Mouse (Mus musculus): Measurements from ENCODE around the gene Supt20.

The Supt20 gene

DNA sequence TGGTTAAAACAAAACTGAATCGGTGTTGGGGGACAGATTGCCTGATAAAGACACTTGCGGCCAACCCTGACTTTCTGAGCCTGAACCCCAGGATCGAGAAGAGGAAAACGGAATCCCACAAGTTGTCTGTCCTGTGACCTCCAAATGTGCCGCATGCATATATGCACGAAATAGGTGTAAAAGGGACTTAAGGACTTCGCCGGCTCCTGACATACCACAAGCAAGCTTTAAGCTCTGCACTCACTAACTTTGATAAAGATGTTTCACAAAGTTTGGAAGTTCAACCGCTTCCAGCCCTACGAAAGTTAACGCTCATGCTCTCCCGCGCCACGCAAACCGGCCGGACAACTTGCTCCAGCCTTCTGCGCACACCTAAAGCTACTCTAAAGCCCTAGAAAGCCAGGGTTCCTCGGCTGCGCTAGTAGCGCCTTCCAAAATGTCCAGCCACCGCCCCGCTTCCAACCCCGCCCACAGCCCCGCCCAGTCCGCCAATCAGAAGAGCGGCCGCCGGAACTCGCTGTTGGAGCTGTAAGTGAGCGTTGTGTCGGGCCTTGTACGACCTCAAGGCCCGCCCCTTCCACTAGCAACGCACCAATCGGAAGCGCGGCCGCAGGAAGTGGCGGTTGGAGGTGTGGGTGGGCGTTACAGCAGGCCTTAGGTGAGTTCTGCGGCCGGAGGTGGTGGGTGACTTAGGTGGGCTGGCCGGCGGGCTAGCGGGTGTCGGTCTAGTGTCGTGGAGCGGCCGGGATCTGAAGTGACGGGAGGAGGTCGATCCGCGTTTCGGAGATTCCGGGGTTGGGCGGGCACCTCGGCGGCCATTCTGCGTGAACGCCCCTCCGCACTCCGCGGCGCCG lies at the start of gene Supt20:
Gene Supt20, plus strand, starts transcription at position 606 of the 854 bp plus-strand sequence.
- peak; percentile 97 for DNase-seq (ENCODE audit: low spot score)

DNA sequence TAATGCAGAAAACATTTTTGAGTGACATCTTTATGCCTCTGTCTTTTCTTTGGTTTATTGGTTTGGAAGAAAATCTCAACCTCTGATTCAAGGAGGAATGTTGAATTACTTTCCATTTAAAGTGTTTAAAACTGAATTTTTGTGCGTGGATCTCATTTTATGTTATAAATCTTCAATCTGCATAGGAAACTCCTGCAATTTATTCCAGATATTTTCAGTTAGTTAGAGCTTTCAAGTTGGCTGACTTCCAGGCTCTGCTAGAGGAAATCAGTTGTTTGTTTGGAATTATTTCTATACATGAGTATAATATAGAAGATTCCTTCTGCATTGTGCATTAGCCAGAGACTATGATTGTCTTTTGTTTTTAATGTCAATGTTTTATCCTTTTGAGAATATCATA lies 49.8 kb upstream of the Supt20 start:
- no peak for DNase-seq (ENCODE audit: low spot score)

DNA sequence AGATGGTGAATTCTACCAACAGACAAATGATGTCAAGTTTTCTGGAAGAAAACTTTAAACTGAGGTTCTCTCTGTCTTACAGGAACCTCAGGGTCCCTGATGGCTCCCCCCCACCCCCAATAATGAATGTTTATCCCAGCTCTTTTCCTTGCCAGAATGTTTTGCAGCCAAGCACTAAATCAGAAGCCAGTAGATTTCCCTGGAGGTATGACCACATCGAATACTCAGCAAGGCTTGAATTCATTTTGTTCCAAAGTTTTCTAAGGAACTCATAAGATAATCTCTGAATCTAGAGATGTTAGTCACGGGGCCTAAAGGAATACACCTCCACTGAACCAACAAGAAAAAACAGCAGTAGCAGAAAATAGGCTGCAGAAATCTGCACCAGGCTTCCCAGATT lies 45.0 kb upstream of the Supt20 start:
- no peak for DNase-seq (ENCODE audit: low spot score)

- DNase-seq (ENCODE audit: low spot score): no peak
Observed at GRCm38 (mm10) chr3:54651576-54651975, 41.0 kb upstream of the Supt20 start.

DNA sequence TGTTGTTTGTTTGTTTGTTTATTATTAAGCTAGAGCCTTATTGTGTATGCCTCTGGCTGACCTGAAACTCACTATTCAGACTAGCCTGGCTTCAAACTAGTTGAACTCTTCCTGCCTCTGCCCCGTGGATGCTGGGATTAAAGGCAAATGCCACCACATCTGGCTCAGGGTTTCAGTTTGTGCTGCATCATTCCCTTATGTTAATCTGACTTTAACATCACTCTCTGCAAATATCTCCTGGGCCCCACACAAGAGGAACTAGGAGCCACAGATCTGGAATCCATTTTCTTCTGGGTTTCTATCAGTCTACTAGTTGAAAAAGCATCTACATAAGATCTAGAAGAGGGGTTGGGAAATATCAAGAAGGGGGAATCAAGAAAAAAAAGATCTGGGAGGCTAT lies 38.4 kb upstream of the Supt20 start:
- no peak for DNase-seq (ENCODE audit: low spot score)

DNA sequence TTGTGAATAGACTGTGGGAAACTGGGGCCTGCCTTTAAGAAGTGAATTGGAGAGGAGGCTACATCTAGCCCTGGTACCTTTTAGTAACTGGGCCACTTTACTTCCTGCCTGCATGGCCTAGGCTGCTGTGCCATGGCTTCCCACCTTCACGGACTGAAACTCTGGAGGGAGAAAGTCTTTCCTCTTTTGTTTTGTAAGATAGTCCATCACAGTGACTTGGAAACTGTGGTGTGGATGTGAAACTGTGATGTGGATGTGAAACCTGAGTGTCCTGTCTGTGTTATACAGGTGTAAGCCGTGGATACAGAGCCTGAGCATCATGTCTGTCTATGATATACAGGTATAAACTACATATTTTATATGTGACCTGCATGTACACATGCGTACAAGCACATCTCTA lies 35.5 kb upstream of the Supt20 start:
- DNase-seq (ENCODE audit: low spot score): no peak

- no peak for DNase-seq (ENCODE audit: low spot score)
Observed at GRCm38 (mm10) chr3:54657888-54658626, 34.5 kb upstream of the Supt20 start.

GRCm38 (mm10) chr3:54659736-54660135 lies 32.9 kb upstream of the Supt20 start:
- DNase-seq (ENCODE audit: low spot score): no peak

DNA sequence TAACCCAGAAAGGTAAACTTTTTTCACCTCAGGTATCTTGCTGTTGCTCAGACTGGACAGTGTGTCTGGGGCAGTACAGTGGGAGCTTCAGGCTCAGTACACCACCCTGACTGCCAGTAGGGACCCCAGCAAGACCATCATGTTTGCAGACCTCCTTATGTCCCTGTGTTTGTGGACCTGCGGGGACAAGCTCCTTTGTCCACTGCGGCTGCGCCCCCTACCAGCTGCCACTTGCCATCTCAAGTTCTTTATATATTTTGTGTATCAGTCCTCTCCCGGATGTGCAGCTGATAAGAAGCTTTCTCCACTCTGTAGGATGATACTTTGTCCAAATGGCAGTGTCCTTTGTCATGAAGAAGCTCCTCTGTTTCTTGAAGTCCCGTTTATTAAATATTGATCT lies 30.2 kb upstream of the Supt20 start:
- DNase-seq (ENCODE audit: low spot score): no peak

- DNase-seq (ENCODE audit: low spot score): no peak
Observed at GRCm38 (mm10) chr3:54668141-54668540, 24.5 kb upstream of the Supt20 start.

DNA sequence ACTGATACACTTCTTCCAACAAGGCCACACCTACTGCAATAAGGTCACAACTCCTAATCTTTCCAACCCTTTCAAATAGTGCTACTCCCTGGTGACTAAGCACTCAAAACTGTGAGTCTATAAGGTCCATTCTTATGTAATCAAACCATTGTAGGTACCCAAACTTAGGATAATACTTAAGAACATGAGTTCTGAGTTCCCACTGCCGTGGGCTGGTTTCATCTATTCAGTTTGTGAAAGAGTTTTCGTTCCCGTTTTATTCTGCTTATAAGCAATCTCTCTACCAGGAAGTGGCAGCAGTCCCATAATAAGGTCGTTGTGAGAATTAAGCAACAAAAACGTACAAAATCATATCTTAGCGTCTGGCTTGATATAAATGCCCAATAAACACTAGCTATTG lies 23.9 kb upstream of the Supt20 start:
- DNase-seq (ENCODE audit: low spot score): no peak

DNA sequence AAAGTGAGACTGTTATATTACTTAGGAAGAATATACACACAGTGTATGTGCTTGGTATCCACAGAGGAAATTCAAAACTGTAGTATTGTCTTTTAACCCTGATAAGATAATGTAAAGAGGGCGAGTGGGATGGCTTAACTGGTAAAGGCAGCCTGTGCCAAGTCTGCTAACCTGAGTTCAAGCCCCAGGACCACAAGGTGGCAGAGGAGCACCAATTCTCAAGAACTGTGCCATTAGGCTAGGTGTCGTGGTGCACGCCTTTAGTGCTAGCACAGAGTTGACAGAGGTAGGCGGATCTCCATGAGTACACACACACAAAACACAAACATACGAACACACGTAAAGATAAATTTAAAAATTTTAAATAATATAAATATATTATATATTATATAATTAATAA lies 23.0 kb upstream of the Supt20 start:
- DNase-seq (ENCODE audit: low spot score): no peak

DNA sequence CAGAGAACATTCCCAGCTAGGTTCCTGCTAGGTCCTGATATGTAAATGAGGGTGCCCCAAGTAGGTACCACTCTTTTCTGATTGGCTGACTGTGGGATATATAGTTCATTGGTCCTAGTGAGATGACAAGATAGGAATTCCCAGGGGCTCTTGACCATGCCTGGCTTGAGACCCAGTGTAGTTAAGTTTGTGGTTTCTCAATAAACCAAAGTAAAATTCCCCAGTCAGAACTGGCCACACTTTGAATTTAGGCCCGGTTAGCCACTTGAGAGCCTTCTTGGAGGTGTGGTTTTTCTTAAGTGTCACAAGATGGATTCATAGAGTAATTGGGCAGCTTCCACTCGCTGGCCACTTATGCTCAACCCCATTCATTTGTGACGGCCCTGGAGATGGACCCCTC lies 20.5 kb upstream of the Supt20 start:
- DNase-seq (ENCODE audit: low spot score): no peak

GRCm38 (mm10) chr3:54672557-54673529 lies 19.8 kb upstream of the Supt20 start:
- no peak for DNase-seq (ENCODE audit: low spot score)

- DNase-seq (ENCODE audit: low spot score): no peak
Observed at GRCm38 (mm10) chr3:54676818-54677217, 15.8 kb upstream of the Supt20 start.

GRCm38 (mm10) chr3:54681310-54682204 lies 11.1 kb upstream of the Supt20 start:
- no peak for DNase-seq (ENCODE audit: low spot score)

- DNase-seq (ENCODE audit: low spot score): no peak
Observed at GRCm38 (mm10) chr3:54685202-54685601, 7.4 kb upstream of the Supt20 start.

DNA sequence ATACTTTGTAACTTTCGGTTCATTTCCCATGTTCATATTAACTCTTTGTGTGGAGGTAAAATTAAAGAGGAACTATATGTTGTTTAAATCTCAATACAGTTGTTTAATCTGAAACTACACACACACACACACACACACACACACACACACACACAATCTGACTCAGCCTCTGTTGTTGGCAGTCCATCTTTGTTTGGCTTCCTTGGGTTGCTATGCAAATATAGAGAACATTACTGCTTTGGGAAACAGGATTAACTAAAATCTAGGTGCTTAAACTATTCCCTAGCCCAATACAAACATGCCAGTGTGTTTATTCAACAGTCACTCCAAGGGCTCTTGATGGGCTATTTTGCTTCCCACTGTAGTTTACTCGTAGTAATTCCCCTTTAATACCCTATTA lies 5.4 kb upstream of the Supt20 start:
- DNase-seq (ENCODE audit: low spot score): no peak

DNA sequence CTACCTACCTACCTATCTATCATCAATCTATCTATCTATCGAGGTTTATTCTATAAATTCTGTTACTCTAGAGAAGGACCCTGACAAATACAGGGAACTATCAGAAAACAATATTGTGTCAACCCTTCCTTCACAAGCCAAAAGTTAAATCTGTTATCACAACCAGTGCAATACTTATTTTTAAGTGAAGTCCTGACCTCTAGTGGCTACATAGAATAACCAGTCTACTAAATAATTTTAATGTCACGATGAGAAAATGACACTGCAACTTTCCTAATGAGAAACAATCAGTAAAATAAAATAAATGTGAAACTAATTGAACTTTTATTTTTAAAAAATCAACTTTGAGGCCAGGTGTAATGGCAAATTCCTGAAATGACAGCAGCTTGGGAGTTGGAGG lies 3.5 kb upstream of the Supt20 start:
- DNase-seq (ENCODE audit: low spot score): no peak

DNA sequence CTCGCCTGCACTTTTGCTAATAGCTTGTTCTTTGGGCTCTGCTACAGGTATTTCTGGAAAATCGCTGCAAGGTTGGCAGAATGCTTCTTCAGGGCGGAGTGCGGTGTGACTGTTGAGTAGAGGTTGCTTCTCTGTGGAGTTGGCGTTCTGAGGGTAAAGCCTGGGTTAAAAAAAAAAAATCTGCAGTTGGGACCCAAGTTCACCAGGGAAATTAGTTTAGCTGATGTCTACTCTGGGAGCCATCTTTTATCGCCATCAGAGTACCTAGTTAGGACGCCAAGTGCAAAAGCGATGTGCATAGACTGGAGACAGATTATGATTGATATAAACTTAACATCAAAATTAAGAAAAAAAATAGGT lies 429 bp downstream of the Supt20 start:
- no peak for DNase-seq (ENCODE audit: low spot score)

- DNase-seq (ENCODE audit: low spot score): no peak
Observed at GRCm38 (mm10) chr3:54699759-54700301, 7.2 kb downstream of the Supt20 start.
